Mouse (Mus musculus) thymus, adult 2 months (tissue): ENCODE measurements around the gene Akap7.

Experiments used
- CTCF ChIP-seq: fragments of 200-500 bp; IDR thresholded peaks from 2 replicates; pipeline ENCODE4 v1.5.1; 2012; ENCODE audit warnings: mild to moderate bottlenecking, control low read depth, low read length, moderate library complexity, borderline replicate concordance; ENCODE audit not compliant: control insufficient read depth, poor library complexity, insufficient read depth; ENCODE audit errors: extremely low read depth
- POLR2A ChIP-seq: fragments of 200-500 bp; IDR thresholded peaks from 2 replicates; pipeline ENCODE4 v1.6.1; 2012; ENCODE audit warnings: mild to moderate bottlenecking, low read length, control low read depth, moderate library complexity; ENCODE audit not compliant: control insufficient read depth, poor library complexity, insufficient read depth; ENCODE audit errors: extremely low read depth

GRCm38 (mm10) chr10:25253006-25253405 is 54.7 kb downstream of the Akap7 start:
- no peak for TF ChIP-seq CTCF
- no peak for TF ChIP-seq POLR2A
